Mouse (Mus musculus) cerebellum, postnatal 10 days (tissue): ENCODE data around the gene Lrrk1.

ENCODE experiments used
- DNase-seq, 2 experiments: peaks; one replicate each; pipeline ENCODE4 v3.0.0; 2021; ENCODE audit warnings: mixed read lengths in 2 of 2

The Lrrk1 gene

GRCm38 (mm10) chr7:66387813-66388521 is at the start of gene Lrrk1:
TSS of gene Lrrk1 (minus strand) at chr7:66388350.
- DNase-seq, result peak; percentile 34 to 52

- peak; percentile 87 to 91 for DNase-seq
Measured at GRCm38 (mm10) chr7:66434453-66434935, 46.3 kb upstream of the Lrrk1 start.

GRCm38 (mm10) chr7:66427437-66428161 is 39.4 kb upstream of the Lrrk1 start, which contains the start of gene Aldh1a3:
TSS of gene Aldh1a3 (minus strand) at chr7:66427517.
- peak in 1 of 2 experiments; percentile 38 for DNase-seq

- DNase-seq, result no peak
Measured at GRCm38 (mm10) chr7:66427053-66427436, 38.9 kb upstream of the Lrrk1 start.

GRCm38 (mm10) chr7:66421903-66422302 is 33.8 kb upstream of the Lrrk1 start:
- no peak for DNase-seq

GRCm38 (mm10) chr7:66418981-66419380 is 30.8 kb upstream of the Lrrk1 start:
- no peak for DNase-seq

DNA sequence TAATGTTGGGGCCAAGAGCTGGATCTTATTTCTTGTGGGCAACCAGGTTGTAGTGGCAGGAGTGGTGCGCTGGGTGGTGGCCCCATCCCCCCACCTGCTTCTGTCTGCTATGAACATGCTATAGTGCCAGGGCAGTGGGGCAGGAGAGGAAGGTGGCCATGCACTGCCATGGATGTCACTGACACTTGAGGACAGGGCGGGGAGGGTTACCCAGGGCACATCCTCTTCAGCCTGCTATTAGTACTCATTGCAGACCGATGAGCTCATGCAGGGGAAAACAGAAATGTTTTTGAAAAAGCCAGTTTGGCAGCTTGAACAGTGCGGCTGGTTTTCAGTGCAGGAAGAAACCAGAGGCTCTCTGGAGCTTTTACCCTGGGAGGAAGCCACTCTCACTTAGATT is 28.7 kb upstream of the Lrrk1 start:
- DNase-seq, result no peak

DNA sequence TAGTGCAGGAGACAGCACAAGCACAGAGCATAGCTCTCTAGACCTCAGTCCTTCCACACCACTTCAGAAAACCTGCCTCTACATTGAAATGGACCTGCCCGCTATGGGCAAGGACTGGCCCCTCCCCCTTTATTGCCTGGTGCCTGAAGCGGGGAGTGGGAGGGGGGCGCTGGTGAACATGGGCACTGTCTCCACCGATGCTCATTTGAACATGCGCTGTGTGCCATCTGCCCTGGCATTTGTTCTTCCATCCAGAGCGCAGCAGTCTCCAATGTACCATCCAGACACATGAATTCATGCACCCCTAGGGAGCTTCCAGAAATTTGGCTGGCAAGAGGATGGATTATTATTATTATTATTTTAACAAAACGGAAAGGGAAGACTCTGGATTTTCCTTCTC is 24.9 kb upstream of the Lrrk1 start:
- peak; percentile 79 to 85 for DNase-seq

DNA sequence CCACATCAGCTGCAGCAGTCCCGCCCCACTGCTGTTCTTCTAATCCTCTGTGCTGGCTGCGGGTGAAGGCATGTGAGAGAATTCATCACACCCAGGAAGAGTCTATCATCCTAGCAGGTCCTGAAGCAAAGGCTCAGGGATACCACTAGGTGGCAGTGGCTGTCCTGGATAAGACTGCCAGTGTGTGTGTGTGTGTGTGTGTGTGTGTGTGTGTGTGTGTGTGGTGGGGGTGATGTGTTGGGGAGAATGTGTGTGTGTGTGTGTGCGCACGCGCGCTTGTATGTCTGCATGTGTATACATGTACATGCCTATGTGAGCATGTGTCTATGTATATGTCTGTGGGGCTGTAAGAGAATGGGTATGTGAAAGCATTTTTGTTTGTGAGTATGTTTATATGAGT is 21.3 kb upstream of the Lrrk1 start:
- peak; percentile 74 to 80 for DNase-seq

GRCm38 (mm10) chr7:66406971-66407370 is 18.8 kb upstream of the Lrrk1 start:
- no peak for DNase-seq

DNA sequence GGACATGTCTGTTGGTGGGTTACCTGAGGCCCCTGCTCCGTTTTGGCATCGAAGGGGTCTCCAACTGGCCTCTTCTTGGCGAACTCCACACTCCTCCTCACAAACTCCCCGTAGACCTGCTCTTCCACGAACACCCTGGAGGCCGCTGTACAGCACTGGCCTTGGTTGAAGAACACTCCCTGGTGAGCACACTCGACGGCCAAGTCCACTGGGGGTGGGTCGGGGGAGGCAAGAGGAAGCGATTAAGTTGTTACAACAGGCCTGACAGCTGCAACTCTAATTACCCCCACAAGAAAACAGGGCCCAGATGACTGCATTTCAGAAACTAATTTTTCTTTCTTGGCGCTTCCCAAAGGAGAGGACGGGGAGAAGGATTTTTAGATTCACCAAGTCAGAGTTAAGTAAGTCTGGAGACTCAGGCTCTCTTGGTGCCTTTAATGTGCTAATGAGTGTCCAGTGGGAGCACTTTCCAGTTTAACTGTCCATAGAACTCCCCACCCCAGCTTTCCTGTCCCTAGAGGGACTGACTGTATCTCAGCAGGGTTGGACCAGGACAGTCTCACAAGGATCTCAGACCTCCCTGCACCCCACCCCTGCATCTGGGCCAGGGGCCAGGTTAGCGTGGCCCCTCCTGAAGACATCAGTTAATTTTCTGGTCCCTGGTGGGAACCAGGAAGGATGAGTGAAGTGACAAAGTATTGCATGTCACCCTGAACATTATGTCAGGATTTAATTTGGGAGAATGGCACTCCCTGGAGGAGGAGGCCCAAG is 18.0 kb upstream of the Lrrk1 start:
- DNase-seq, result no peak

GRCm38 (mm10) chr7:66405541-66405940 is 17.4 kb upstream of the Lrrk1 start:
- no peak for DNase-seq

- no peak for DNase-seq
Measured at GRCm38 (mm10) chr7:66404802-66405201, 16.7 kb upstream of the Lrrk1 start.

- peak; percentile 38 to 40 for DNase-seq
Measured at GRCm38 (mm10) chr7:66404141-66404540, 16.0 kb upstream of the Lrrk1 start.

DNA sequence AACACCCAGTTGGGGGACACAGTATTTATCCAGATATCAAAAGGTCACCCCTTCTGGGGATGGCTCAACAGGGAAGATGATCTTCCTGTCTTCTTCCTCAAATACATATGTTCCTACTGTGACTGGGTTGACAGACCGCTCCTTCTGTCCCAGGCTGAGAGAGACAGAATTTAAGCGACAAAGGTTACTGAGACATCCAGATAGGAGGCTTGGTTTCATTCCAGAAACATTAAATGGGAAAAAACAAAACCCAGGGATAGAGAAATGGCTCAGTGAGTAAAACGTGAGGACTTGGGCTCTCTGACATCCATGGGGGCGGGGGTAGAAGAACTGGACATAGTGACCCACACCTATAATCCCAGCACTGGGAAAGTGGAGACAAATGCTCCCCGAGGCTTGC is 14.7 kb upstream of the Lrrk1 start:
- DNase-seq, result no peak

DNA sequence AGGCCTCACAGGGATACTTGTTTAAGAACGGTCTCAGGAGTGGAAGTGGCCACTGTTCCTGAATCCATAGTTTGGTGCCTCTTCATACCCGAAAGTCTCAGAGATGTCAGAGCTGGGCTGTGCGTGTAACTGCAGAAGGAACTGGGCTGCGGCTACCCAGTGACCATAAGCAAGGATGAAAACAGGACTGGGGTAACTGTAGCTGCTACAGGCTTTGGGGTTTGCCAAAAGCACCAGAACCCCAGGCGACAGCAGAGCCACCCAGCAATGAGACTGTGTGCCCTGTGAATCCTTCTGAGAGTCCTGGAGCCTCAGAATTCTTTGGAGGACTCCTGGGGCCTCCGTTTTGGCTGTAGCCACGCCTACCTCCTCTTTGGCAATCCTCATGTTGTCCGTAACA is 13.5 kb upstream of the Lrrk1 start:
- DNase-seq, result no peak

DNA sequence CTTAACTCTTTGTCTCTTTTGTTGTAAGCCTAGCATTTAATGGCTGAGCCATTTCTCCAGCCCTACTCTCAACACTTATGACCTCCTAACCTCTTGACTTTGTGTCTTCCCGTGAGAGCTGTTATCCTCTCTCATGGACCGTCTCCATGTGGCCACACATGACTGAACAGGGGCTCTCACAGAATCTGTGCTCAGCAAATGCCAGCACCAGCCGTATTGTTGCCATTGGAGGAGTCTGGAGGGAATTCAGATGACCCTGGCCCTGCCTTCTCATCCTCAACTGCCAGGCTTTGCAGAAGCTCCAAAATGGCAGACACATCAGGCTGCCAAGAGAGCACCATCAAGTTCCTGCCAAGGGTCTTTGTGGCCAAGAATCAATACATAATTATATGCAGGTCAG is 9.1 kb upstream of the Lrrk1 start:
- no peak for DNase-seq

DNA sequence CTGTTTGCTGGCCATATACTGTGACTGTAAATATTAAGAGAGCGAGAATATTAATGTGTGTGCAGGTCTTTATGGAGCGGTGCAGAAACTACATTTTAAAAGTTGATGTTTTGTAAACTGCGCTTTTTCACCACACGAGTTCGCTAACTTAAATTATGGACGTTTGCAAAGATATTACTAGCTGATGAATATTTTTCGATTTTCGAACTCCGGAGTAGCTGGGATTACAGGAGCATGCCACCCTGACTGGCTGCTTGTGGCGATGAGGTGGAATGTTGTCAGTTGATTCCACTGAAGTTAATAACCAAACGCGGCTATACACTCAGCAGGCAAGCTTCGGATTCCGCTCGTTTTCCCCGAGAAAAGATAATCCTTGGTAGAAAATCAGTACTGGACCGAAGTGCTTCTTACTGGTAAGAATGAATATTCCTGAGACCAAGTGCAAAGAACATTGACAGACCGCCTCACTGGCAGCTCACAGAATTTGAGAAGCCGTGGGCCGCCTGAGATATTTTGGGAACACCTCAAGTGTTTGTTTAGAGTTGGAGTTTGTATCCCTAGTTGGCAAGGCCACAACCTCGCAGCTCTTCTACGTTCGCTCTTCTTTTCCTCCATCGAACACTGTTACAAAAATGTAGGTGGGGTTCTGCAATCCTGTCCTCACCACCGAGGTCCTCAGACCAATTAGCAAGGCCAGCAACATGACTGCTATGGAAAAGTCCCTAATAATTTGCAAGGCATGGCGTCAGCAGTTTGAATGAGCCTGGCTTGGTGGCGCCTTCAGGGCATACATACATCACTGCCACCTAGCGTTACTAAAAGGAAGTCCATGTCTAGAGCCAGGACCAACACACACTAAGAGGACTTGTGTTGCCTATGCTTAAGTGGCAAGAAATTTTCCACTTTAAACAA is 727 bp upstream of the Lrrk1 start:
- DNase-seq, result peak; percentile 78 to 82

GRCm38 (mm10) chr7:66387419-66387812 is 734 bp downstream of the Lrrk1 start:
- no peak for DNase-seq

GRCm38 (mm10) chr7:66386411-66386810 is 1.7 kb downstream of the Lrrk1 start:
- DNase-seq, result no peak

- no peak for DNase-seq
Measured at GRCm38 (mm10) chr7:66385826-66386225, 2.3 kb downstream of the Lrrk1 start.

DNA sequence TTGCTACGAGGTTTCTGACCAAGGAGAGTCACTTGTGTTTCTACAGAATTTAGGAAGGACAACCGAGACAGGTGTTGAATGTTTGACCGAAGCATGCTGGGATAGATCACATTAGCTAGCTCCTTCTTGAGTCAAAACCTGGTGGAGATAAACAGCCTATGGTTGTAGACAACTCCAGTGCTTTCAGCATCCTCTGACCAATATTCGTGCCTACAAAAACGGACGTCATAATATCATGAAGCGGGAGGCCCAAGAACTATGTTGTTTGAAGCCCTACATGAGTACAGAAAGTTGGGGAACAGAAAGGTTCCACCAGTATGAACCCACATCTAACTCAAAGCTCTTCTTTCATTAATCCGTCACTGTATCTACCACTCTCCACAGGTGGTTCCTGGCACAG is 3.3 kb downstream of the Lrrk1 start:
- no peak for DNase-seq
